In genomic region chr10:117417772-117418667, GRCm38 (mm10) we compare ENCODE assay signal across 1 mouse cellular context.
A peak's percentile ranks its signal among the peaks of the same experiment; 100 is the strongest.
TF ChIP-seq lines count a peak whose summit lies in the region.

No protein-coding gene starts in this region.

TF ChIP-seq in CH12.LX, 34 proteins besides CTCF, POLR2A, EP300 and RAD21 (continued from another document):
- TF ChIP-seq TCF12 (IDR thresholded peaks at IDR 0.05; ENCODE audit: low read depth, low read length), result no peak
- peak; percentile 24; the same call in 1 of the 2 replicates for TF ChIP-seq JUND (conservative IDR thresholded peaks at IDR 0.05; ENCODE audit: low read depth, low read length)
